Mouse (Mus musculus): ENCODE measurements around the gene Brsk2.
"Not testable (repeated sequence)": the region's sequence is repeated elsewhere in the genome, so short reads cannot be mapped to it uniquely, and the experiment has no call there.

Gene Brsk2

DNA sequence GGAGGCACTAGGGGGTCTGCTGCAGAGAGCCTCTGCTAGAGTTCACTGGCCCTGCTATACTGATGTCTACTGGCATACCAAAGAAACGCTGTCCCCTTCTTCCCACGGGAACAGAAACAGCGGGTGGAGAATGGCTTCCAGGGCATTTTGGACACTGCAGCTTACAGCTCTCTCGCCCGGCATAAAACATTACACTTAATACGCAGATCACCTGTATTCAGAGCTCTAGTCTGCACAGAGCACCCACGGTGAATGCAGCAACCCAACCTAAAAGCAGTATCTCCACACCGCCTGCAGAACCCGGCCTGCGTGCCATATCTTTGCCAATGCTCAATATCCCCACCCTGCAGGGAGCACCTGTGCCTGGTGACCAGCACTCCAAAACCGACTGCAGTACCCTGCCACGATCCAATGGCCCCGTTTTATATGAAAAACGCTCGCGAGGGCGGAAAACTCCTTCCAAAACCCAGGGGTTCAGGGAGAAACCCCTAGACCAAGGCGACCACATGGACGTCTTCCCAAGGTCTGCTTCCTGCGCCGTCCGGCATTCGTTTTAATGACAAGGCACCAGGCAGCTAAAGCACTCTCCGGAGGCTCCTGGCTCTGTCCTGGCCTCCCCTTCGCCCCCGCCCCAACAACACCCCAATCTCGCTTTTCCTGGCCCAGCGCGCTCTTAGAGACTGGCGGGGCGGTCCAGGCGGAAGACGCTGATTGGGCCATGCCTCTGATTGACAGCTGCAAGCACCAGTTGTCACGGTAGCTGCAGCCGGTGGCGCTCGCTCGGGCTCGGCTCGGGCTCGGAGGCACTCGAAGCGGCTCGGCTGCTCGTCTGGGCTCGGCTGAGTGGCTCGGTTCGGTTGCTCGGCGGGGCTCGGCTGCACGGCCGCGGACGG, at the start of gene Brsk2:
Gene Brsk2, plus strand, starts transcription at position 846 of the 893 bp plus-strand sequence.
- DNase-seq: peak; percentile 98 to 99

DNA sequence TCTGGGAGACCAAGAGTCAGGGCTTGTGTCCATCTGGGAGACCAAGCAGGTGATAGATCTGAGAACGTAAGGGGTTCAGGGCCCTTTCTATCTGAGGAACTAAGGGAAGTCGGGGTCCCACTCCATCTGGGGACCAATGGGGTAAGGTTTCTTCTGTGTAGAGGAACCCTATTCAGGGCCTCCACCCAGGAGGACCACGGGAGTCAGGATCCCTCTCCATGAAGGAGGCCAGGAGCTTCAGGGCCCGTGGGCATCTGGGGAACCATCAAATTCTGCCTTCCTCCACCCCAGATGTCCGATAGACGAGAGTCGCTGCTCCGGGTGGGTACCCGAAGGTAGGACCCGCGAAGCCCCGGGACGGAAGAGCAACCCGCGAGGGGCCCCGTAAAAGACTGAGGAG, 47.7 kb upstream of the Brsk2 start:
- DNase-seq: no peak

DNA sequence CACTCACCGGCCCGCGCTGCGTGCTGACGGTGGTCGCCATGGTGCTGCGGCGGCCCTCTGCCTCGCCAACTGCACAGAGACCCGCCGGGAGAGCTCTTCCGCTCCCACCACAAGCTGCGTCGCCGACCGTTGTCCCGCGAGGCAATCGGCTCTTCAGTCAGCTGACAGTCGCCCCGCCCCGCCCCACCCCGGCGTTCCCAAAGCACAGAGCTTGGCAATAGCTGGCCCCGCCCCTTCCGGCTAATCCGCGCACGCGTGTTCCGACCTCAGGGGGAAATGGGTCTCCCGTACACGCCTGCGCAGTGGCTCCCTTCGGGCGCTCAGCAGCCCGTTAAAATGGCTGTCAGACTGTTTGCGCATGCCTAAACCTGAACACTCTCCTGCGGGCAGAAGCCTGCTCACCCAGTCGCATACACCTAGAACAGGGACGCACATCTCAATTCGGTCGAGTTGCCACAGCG, 47.3 kb upstream of the Brsk2 start:
- DNase-seq: peak; percentile 100

DNA sequence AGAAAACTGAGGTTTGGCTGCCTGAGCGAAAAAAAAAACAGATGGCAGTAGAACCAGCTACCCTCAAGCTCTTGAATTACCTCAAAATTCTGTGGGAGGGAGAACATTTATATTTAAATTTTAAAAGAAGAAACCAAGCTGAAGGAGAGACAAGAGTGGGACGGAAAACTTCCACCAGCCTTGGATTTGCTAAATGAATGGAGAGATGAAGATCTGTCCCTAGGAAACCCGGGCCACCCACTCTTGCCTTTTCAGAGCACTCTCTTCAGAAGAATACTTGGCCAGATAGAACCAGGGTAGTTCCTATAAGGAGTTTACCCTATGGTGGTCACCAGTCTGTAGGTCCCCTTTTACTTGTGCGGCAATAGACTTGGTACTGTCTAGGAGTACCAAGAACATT, 46.8 kb upstream of the Brsk2 start:
- peak in 1 of 2 experiments; percentile 40 for DNase-seq

DNA sequence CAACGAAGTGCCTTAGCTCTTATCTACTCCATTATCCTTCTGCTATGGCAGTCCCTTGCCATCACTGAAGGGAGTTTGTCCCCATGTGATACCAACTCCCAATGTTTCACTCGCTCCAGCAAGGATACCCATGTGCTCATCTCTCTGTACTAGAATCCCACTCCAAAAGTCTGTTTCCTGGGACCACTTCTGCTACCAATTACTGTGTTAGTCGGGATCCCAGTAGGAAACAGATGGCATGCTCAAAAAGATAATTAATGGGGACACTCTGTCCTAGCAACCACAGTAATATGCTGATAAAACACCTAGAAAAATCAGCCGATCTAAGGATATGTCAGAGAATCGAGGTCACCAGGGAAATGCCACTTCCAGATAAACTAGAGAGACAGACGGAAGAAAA, 41.0 kb upstream of the Brsk2 start:
- DNase-seq: no peak

DNA sequence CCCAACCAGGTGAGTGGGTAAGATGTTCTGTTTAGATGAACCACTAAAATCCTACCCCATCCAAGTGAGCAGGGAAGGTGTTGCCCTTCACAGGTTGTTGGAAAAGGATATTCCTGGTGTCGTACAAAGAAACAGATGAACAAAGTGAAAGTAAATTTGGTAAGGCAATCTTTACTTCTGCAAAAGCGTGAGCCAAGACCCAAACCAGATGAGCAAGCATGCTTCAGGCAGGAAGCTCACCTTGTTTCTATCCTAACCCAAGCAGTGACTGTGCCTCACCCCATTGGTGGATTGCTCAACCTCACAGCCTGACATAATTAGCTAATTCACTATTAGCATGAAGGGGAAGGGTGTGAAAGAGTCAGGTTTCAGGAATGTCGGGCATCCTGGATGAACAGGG, 38.2 kb upstream of the Brsk2 start:
- no peak for DNase-seq

DNA sequence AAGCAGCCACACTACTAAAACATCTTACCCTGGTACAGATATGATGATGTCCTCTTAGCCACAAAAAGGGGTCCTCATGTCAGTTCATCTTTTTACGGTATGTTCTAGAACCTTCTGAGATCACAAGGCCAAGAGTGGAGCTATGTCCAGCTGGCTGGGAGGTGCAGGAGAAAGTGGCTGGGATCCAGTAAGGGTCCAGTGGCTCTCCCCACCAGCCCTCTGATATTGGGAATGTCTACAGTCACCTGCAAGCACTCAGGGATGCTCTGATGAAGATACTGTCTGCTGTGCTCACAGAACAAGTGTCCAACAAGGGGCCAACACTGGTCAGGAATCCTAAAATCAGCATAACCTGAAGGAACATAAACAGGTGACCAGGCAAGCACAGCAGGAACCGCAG, 31.1 kb upstream of the Brsk2 start, which contains the start of gene Tollip:
Gene Tollip, minus strand, starts transcription at position 101 of the 400 bp plus-strand sequence.
- no peak for DNase-seq

DNA sequence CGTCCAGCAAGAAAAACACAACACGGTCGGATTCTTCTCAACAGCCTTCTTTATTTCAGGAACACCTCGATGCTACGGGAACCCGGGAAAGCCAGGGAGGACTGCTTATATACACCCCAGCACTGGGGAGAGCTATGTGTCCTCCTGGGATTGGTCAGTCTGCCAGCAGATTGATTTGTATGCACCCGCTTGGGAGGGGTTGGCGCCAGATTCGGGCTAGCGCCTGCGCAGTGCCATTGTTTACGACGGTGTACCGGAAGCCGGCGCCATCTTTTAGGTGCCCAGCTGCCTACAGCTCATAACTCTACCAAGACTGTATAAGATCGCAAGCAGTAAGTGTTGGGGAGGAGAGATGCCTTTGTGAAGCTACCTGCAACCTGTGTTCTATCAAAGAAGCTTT, 25.4 kb upstream of the Brsk2 start:
- DNase-seq: not testable (repeated sequence)

DNA sequence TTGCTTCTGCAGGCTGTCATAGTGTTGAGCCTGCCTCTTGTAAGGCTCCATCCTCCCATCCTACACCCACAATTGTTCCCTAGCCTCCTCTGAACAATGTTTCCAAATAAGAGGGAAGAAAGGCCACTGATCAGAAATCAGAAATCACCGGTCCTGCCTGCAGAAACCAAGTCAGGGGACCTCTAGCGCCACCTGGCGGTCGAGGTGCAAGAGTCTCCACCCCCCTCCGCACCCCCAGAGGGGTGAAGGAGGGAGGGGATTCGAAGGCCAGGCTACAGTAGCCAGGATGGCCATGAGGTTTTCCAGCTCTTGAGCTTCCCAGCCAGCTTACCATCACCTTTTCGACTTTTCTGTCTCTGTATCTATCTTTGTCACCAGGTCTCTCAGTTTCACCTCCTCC, 24.6 kb upstream of the Brsk2 start:
- peak; percentile 90 to 95 for DNase-seq

DNA sequence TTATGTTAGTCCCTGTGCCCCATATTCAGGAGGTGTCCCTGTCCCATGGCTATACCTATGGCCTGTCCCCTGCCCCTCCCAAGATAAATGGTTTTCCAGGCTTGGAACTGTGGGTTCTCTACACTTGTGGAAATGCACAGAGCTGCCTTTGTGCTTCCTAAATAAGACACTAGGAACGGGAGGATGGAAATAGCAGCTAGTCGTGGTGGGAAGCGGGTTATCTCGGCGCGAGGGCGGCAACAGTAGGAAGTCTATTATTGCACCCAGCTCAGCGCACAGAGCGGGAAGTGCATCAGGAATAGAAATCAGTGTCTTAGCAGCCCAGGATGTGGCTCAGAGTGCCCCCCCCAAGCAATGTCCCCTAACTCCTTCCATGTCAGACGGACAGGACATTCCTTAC, 20.9 kb upstream of the Brsk2 start:
- DNase-seq: no peak

DNA sequence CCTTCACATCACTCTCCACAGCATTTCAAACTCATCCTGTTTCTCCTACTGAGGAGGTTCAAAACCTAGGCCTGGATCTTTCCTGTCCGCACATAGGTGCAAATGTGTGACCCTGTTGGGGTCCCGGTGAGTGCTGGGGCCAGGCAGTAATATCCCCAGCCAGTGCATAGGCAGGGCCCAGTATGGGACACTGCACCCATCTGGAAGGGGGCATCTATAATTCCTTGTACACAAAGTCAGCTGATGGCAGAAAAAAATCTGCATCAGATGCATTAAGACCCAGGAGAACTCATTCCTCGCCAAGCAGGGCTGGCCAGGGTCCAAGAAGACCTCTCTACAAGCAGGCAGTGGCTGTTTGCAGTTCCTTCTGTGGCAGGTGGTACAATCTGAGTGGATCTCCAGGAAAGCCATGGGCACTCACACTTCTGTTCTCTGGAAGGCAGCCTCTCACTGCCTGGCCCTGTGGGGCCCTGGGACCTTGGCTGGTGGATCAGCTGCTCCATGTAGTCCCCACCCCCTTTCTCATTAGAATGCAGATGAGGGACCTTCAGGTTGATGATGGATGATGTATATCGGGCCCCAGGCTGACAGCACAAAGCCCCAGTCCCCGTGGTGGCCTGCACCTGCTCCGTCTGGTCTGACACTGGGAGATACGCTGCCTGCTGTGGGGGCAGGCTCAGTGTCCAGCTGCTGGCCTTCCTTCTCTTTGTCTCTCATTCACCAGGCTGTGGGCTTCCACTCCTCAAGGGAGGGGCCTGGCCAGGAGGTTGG, 15.2 kb upstream of the Brsk2 start:
- peak; percentile 82 to 92 for DNase-seq

DNA sequence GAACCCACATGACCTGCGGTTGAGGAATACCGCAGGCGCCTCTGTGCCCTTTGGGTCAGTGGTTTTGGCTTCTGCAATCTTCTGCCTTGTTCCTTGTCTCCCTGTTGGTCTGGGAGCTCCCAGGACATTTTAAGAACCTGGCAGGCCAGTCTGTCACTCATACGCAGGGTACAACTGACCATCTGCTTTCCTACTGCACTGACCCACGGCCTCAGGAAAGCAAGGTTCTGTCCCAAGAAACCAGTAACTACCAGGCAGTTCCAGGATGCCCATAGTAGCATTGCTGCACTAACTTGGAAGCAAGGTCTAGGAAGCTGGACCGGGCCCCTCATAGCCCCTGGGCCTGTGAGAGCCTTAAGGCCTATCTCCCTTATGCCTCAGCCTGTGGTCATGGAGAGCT, 14.6 kb upstream of the Brsk2 start:
- DNase-seq: peak in 1 of 2 experiments; percentile 41

DNA sequence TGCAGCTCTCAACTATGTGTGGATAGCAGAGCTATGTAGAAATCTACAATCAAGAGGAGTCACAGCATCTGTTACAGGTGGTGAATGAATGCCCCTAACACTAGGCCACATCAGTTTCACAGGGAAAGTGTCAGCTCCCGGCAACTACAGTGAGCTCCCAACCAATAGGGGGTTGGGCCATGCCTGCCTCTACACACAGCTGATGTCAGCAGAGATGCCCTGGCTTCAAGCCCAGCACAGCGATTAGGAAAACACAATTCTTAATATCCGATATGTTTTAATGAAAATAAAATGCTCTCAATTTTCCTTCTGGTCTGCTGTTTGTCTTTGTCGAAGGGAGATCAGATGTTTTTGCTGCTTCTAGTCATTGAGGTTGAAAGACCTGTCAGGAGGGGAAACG, 6.1 kb upstream of the Brsk2 start:
- DNase-seq: peak in 1 of 2 experiments; percentile 61

DNA sequence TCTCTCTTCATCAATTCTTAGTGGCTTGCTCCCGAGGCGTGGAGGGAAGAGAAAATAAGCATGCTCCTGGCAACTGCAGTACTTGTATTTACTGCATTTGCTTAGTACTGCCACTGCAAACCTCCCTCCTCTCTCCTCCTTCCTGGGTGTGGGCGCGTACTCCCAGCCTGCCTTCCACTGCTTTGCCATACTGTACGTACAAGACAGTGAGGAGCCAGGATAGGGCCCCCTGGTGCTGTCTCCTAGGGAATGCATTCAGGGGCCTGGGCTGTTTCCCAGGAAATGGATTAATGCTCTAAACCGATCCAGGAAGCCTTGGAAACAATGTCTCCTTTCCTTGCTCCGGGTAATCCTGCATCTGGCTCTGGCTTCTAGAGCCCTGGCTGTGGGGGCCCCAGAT, 3.6 kb upstream of the Brsk2 start:
- no peak for DNase-seq

DNA sequence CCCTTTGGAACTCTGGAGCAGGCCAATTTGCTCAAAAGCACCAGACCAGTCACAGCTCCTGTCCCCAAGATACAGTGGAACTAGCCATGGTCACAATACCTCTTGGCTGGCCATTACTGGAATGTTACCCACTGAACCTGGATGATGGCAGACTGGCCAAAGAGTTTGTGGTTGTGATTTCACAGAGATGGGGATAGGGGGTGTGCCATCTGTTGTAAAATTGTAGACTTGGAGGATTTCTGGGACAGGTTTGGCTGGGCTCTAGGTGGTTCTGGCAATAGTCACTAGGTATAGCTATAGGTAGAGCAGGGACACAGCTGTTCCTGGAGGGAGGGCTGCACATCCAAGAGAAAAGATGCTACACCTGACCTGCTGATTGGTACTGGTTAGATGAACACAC, 2.0 kb upstream of the Brsk2 start:
- DNase-seq: no peak

DNA sequence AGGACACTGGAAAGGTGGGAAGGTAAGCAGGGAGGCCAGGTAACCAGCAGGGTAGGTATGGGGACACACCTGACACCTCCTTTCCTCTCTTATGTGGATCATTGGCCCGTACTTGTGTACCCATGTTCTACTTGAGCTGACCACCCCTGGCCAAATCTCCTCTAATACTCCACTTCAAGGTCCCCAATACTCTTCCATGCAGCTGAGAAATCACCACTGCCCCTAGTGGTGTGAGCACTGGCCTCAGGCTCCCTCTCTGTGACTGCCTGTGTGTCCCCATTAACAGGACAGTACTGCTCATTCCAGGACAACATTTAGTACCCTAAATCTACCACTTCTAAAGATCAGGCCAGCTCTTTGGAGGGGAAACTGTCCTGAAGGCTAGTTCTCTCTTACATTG, 1.5 kb upstream of the Brsk2 start:
- no peak for DNase-seq

DNA sequence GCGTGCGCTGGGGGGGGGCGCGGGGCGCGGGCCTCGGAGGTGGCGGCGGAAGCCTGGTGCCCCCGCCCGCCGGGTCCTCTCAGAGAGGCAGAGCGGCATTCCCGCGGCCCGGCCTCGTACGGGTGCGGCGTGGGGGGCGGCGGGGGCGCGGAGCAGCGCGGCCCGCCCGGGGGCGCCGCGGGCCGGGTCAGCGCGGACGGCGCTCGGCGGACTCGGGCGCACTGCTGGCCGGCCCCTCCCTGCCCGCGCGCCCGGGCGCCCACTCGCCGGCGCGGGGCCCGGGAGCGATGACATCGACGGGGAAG, 200 bp downstream of the Brsk2 start:
- no peak for DNase-seq

DNA sequence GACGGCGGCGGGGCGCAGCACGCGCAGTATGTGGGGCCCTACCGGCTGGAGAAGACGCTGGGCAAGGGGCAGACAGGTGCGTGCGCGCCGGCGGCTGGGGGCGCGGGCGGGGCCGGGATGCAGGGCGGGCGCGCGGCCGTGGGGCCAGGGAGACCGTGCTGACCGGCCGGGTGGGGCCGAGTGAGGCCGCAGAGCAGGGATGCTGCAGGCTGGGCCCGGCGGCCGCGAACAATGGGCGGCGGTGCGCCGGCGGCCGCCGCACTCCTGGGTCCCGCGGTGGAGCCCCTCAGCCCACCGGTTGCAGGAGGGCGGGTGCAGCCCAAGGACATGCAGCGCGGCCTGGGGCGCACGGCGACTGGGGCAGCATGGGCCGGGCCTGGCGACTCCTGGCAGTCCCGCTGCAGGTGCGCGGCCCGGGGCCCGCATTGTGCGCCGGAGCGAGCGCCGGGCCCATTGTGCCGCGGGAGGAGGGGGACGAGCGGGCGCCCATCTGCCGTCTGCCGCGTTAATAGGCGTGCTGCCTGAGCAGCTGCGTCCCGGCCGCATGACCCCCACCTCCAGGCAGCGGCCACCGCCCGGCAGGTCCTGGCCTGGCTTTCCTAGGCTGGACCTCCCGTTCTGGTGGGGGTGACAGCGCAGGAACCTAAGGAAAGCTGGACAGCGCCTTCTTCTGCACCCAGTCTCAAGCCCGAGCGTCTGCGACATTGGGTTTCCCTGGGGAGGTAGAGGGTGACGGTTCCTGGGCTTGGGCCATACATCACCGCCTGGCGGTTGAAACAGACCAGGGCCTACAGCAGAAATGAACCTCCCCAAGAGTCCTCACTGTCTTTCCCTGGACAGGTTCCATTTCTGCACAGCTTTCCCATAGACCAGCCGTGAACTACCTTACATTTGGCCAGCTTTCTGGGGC, 808 bp downstream of the Brsk2 start:
- peak; percentile 80 to 81 for DNase-seq

DNA sequence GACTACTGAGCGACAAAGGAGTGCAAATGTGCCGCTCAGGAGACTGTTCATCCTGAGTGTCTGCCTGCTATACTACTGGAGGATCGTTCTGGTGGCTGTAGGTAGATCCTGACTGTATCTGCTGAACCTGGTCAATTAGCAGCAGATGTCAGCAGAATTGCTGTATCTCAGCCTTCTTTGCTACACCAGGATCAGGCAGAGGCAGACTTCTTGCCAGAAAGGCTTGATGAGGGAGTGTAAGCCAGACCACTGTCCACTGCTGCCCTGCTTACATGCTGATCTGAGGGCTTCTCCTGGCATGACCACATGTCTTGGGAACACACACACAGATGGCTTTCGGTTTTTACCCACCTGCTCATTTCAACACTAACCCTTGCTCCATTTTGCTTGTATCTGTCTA, 2.3 kb downstream of the Brsk2 start:
- DNase-seq: peak in 1 of 2 experiments; percentile 50

DNA sequence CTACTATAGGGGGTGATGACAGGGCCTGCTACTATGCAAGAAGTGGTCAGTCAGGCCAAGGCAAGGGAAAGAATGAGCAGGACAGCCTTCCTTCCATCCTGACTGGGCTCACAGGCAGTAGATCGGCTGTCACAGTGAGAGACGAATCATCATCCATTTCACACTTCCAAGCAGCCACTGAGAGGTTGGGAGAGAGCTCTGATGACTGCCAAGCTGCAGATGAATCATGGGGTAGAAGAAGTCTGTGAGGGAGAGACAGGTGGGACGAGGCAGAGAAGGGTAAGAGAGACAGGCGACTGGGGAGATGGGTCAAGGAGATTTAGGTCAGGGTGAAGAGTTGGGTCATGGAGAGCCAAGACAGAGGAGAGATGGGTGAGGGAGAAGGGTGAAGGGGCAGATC, 3.4 kb downstream of the Brsk2 start:
- DNase-seq: peak in 1 of 2 experiments; percentile 30

DNA sequence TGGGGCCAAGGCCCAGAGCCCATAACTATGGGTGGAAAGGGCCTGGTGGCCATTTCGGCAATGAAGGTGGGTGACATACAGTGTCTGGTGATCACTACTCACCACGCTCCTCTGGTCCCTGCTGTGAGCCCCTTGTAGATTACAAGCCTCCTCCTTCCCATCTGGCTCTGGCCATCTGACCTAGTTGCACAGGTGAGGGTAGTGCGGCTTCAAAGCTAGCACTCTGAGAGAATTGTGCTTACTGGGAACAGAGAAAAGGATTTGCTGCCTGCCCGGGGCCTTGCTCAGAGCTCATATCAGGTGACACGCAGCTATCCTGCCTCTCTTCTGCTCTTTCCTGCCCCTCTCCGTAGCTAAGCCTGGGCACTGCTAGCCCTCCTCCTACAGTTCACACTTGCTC, 4.1 kb downstream of the Brsk2 start:
- peak in 1 of 2 experiments; percentile 43 for DNase-seq

DNA sequence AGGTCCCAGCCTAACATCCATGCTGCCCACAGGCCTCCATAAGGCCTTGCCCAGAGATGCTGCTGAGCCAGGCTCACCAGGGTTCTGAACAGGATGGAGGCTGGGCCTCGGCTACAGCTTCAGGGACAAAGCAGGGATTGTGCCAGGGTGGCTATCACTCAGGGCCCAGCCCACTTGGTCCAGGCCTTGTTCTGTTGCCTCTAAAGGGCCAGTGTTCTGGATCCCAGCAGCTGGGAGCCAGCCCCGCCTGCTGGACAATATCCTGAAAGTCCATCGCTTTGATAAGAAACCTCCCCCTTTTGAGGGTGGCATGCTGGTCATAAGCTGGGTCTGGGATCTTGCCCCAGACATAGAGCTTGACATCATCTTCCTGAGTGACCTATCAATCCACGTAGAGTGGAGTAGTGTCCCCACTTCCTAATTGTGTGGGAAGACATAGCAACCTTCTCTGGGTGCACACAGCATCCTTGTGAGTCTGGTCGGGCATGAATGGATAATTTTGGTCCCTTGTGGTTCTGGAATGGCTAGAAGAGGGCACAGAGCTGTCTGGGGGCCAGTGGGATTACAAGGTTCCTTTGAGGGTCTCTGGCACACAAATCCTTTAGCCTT, 6.1 kb downstream of the Brsk2 start:
- DNase-seq: peak; percentile 37 to 40

Measured in cerebellum, postnatal 14 days (tissue).